Mouse (Mus musculus): ENCODE data around the gene Tex21. TPM values are rescaled to one million over a fixed set of nuclear protein-coding genes. Genes with fewer than 3 reads are reported as not detected.
A peak's percentile ranks its signal among the peaks of the same experiment; 100 is the strongest.

The Tex21 gene
- polyA plus RNA-seq, 1 experiment from 2014 or later: not detected

DNA sequence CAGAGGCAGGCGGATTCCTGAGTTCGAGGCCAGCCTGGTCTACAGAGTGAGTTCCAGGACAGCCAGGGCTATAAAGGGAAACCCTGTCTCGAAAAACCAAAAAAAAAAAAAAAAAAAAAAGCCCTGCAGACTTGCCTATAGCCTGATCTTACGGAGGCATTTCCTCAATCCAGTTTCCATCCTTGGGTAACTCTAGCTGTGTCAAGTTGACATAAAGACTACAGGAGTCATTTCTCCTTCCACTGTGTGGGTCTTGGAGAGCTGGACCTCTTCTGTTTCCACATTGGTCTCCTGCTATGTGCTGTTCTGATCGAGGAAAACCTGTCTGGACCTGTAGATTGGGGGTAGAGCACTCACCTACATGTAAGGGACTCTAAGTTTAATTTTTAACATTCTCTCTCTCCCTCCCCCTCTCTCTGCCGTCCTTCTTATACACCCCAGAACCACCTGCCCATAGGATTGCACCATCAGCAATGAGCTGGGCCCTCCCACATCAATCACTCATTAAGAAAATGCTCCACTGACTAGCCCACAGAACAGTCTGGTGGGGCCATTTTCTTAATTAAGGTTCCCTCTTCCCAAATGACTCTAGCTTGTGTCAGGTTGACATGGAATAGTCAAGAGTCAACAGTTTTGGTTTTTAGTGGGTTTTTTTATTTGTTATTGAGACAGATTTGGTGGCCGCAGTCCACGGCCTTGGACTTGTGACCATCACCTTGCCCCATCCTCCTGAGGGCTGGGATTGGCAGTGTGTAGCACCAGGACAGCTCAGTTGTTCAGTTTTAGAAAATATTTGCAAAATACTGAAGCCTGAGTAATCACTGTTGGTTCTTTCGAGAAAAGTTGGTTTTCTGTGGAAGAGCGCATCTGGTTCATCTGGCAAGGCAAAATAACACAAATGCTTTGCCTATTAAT is 26.3 kb upstream of the Tex21 start:
- no peaks in the 10 kb centered on the region for H3K27me3 ChIP-seq (ENCODE audit: poor library complexity, severe bottlenecking)
- H3K4me3 ChIP-seq: no peak overlapping the region
- no peaks in the 10 kb centered on the region for H3K9me3 ChIP-seq
- H3K4me1 ChIP-seq: no peaks in the 10 kb centered on the region; the same call in 1 of the 2 replicates
- DNase-seq (ENCODE audit: extremely low spot score, low spot score): no peak
- WGBS: 92% methylated on average over 10 of the region's 10 CpGs
- peaks cover 63% of the 10 kb centered on the region for H3K36me3 ChIP-seq (replicated peaks)
- H3K27ac ChIP-seq: no peak overlapping the region

DNA sequence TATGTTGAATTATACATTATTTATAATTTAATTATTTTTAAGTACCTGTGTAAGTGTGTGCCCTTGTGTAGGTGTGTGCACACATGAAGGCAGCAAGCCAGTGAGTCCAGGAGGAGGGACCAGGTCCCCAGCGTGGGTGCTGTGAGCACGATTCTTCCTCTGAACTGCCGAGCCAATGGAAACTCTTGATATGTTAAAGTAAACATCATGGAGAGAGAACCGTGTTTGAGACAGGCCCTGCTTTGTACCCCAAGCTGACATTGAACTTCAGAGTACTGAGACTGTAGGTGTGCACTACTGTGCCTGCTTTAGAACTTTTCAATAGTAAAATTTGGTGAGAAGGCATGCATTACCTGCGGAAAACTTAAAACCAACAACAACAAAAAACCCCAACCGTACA is 25.0 kb upstream of the Tex21 start:
- Histone ChIP-seq H3K4me1 (no peaks in the 10 kb centered on the region; the same call in 1 of the 2 replicates), H3K27ac (no peak overlapping the region), H3K9me3 (no peaks in the 10 kb centered on the region), H3K36me3 (replicated peaks) (peaks cover 58% of the 10 kb centered on the region), H3K27me3 (ENCODE audit: poor library complexity, severe bottlenecking) (no peaks in the 10 kb centered on the region), H3K4me3 (no peak overlapping the region)
- no peak for DNase-seq (ENCODE audit: extremely low spot score, low spot score)
- WGBS: 94% methylated on average over 6 of the region's 6 CpGs

DNA sequence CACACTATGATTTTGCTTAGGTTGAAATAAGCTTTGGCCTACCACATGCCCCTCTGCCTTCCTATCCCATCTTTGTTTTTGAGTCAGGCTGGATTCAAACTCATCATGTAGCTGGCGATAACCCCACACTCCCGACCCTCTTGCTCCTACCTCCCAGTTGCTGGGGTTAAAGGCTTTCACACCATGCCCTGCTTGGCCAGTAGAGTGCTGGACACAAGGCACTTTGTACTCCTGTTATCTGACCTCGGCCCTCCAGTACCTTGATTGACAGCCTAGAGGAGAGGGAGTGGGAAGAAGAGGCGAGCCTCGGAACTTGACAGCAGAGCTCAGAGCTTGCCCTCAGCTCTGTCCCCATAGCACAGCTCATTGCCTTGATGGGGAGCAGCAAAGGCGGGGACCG is 22.6 kb upstream of the Tex21 start:
- Histone ChIP-seq H3K4me3 (no peak overlapping the region), H3K36me3 (replicated peaks) (peaks cover 63% of the 10 kb centered on the region), H3K4me1 (no peaks in the 10 kb centered on the region; the same call in 1 of the 2 replicates), H3K9me3 (no peaks in the 10 kb centered on the region), H3K27ac (no peak overlapping the region), H3K27me3 (ENCODE audit: poor library complexity, severe bottlenecking) (no peaks in the 10 kb centered on the region)
- no peak for DNase-seq (ENCODE audit: extremely low spot score, low spot score)
- WGBS: 81% methylated on average over 7 of the region's 7 CpGs

DNA sequence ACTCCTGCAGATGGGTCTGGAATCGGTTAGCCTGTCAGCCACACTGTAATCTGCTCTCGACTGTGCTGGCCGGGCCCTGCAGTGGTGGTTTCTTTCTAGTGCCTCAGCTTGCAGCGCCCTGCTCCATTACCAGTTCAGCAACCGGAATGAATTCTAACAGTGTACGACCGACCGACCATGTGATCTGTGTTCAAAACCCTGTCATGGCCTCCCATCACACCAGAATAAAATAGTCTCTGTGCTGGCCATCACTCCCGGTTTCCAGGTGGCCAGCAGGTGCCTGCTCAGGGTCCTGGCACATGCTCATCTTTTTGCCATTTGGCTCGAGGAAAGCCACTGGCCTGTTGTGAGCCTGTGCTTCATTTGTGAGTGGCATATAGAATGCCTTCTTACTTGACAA is 22.1 kb upstream of the Tex21 start:
- no peak overlapping the region for H3K27ac ChIP-seq
- H3K36me3 ChIP-seq (replicated peaks): peaks cover 61% of the 10 kb centered on the region
- H3K4me1 ChIP-seq: peaks cover 2% of the 10 kb centered on the region; the same call in 1 of the 2 replicates
- WGBS: 86% methylated on average over 10 of the region's 10 CpGs
- H3K9me3 ChIP-seq: no peaks in the 10 kb centered on the region
- no peak overlapping the region for H3K4me3 ChIP-seq
- H3K27me3 ChIP-seq (ENCODE audit: poor library complexity, severe bottlenecking): no peaks in the 10 kb centered on the region
- no peak for DNase-seq (ENCODE audit: extremely low spot score, low spot score)

DNA sequence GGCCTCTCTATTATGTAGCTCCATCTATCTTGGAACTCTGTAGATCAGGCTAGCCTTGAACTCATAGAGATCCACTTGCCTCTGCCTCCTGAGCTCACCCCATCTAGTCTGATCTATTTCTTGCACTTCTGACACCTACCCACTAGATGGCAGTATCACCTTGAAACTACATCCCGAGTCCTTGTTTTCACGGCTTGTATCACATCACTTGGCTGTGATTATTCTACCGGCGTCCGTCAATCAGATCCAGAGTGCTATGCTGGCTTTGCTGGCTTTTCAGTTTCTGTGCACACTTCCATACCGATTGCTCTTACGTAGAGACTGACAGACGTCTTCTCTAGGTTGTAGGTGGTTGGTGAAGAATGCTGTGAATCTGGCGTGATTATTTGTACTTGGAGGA is 20.3 kb upstream of the Tex21 start:
- H3K27me3 ChIP-seq (ENCODE audit: poor library complexity, severe bottlenecking): no peaks in the 10 kb centered on the region
- peaks cover 5% of the 10 kb centered on the region; the same call in 1 of the 2 replicates for H3K4me1 ChIP-seq
- H3K27ac ChIP-seq: no peak overlapping the region
- no peaks in the 10 kb centered on the region for H3K9me3 ChIP-seq
- no peak for DNase-seq (ENCODE audit: extremely low spot score, low spot score)
- H3K36me3 ChIP-seq (replicated peaks): peaks cover 51% of the 10 kb centered on the region
- 85% methylated on average over 9 of the region's 9 CpGs for WGBS
- H3K4me3 ChIP-seq: no peak overlapping the region

DNA sequence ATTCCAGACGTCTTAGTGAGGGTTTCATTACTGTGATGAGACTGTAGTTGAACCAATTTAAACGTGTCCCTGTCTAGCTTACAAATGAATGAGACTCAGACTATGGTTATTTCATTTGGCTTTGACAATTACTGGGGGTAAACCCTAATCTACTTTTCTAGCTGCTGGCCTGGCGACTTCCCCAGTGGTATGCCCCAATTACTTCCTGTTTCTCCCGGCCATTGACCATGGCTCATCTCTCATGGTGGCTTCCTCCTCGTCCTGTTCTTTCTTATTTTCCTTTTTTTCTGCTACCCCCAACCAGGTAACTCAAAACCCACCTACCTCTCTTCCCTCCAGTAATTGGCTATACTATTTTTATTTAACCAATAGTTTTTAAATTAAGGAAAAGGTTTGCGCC is 18.5 kb upstream of the Tex21 start:
- DNase-seq (ENCODE audit: extremely low spot score, low spot score): no peak
- 87% methylated on average over 6 of the region's 6 CpGs for WGBS
- H3K4me3 ChIP-seq: no peak overlapping the region
- no peak overlapping the region for H3K27ac ChIP-seq
- no peaks in the 10 kb centered on the region for H3K9me3 ChIP-seq
- peaks cover 35% of the 10 kb centered on the region for H3K36me3 ChIP-seq (replicated peaks)
- peaks cover 5% of the 10 kb centered on the region; the same call in 1 of the 2 replicates for H3K4me1 ChIP-seq
- H3K27me3 ChIP-seq (ENCODE audit: poor library complexity, severe bottlenecking): no peaks in the 10 kb centered on the region

DNA sequence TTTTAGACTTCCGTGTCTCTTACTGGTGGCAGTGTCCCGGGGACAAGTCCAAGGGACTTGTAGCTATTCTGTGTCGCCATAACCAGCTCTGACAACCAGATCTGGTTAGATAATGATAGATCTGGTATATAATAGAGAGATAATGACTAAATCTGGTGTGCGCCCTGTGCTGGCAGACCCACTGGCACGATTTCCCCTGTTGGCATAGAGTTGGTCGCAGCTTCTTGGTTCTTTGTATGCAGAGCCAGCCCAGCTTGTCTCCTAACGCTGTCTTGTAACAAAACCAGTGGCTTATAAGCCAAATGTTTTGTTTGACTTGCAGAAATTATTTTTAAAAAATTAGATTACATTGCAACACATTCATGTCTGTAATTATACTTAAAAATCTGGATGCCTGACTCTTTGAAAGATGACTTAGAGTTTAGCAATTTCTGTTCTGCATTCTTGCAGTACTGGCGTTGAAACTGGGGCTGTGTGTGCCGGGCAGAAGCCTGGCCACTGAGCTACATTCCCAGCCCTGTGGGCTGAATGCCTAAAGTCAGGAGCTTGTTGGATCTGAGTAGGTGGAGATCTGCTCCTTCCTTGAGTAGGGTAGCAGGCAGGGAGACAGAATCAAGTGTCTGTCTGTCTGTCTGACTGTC is 17.9 kb upstream of the Tex21 start:
- WGBS: 92% methylated on average over 9 of the region's 9 CpGs
- Histone ChIP-seq H3K4me3 (no peak overlapping the region), H3K4me1 (peaks cover 5% of the 10 kb centered on the region; the same call in 1 of the 2 replicates), H3K27ac (no peak overlapping the region), H3K9me3 (no peaks in the 10 kb centered on the region), H3K27me3 (ENCODE audit: poor library complexity, severe bottlenecking) (no peaks in the 10 kb centered on the region), H3K36me3 (replicated peaks) (peaks cover 35% of the 10 kb centered on the region)
- DNase-seq (ENCODE audit: extremely low spot score, low spot score): no peak

DNA sequence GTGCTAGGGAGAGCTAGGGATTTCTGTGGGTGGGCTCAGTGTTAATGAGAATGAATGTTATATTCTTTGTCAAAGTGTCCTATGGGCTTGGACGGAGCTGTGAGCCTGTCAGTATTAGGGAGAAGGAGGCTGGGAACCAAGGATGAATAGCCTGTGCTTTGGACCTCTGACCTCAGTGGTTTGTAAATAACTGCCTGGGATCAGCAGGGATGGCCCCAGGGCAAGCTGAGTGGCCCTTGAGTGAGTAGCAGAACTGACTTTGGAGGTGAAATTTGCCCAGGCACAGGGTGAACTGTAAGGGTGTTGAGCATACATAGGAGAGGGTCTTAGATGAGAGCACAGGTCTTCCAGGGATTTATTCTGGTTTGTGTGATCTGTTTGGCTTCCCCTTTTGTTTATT is 17.3 kb upstream of the Tex21 start:
- no peaks in the 10 kb centered on the region for H3K9me3 ChIP-seq
- no peak for DNase-seq (ENCODE audit: extremely low spot score, low spot score)
- 46% methylated on average over 1 of the region's 1 CpGs for WGBS
- peaks cover 32% of the 10 kb centered on the region for H3K36me3 ChIP-seq (replicated peaks)
- peaks cover 5% of the 10 kb centered on the region; the same call in 1 of the 2 replicates for H3K4me1 ChIP-seq
- no peaks in the 10 kb centered on the region for H3K27me3 ChIP-seq (ENCODE audit: poor library complexity, severe bottlenecking)
- no peak overlapping the region for H3K4me3 ChIP-seq
- H3K27ac ChIP-seq: no peak overlapping the region

DNA sequence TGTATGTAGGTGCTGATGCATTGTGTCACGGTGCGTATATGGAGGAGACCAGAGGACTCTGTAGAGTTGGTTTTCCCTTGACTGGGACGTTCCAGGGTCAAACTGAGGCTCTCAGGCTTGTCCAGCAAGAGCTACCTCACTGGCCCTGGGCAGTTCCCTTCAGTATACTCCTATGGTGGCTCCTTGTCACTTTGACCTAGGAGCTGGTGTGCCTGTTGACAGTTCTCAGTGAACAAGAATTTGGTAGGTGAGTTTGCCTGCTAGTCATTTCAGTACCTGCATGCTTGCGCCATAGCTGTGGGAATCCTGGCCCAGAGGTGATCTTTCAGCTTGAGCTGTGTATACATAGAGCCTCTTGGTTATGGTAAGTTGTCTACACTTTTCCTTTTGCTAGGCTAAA is 16.4 kb upstream of the Tex21 start:
- Histone ChIP-seq H3K36me3 (replicated peaks) (peaks cover 29% of the 10 kb centered on the region), H3K9me3 (no peaks in the 10 kb centered on the region), H3K27ac (no peak overlapping the region), H3K4me1 (0 out of 2 replicates have a peak, but pooled peaks cover 5% of the 10 kb centered on the region), H3K4me3 (no peak overlapping the region), H3K27me3 (ENCODE audit: poor library complexity, severe bottlenecking) (no peaks in the 10 kb centered on the region)
- DNase-seq (ENCODE audit: extremely low spot score, low spot score): no peak
- WGBS: 95% methylated on average over 4 of the region's 4 CpGs

DNA sequence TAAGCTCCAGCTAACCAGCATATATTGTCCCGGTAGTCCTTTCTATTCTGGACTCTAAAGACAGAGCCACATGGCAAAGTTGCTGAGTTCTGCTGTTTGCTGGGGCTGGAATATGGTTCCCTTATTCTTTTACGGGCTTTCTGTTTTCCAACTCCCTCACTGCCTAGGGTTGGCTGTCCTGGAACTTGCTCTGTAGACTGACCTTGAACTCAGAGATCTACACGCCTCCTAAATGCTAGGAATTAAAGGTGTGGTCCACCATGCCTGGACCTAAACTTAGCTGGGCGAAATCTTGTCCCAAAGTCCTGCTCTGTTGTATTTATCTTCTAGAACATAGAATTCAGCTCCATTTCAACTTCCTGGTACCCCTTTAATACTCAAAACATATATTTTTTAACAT is 15.0 kb upstream of the Tex21 start:
- Histone ChIP-seq H3K36me3 (replicated peaks) (peaks cover 22% of the 10 kb centered on the region), H3K27ac (no peak overlapping the region), H3K9me3 (no peaks in the 10 kb centered on the region), H3K27me3 (ENCODE audit: poor library complexity, severe bottlenecking) (no peaks in the 10 kb centered on the region), H3K4me1 (peaks cover 15% of the 10 kb centered on the region), H3K4me3 (no peak overlapping the region)
- WGBS: 93% methylated on average over 4 of the region's 4 CpGs
- no peak for DNase-seq (ENCODE audit: extremely low spot score, low spot score)

DNA sequence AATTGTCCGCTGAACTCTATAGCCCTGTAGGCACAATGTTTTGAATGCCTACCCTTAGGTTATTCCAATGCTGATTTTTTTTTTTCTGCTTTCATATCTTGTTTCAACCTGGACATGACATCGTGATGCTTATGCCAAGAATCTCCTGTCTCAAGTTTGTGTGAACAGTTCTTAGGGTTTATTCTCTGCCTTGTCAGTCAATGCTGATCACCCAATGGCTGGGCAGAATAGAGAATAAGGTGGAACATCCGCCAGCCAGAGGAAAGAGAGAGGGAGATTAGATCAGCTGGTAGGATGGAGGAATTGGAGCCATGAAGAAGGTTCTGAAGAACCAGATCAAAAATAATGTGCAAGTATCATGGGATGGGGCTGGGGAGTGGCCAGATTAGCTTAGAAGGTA is 14.1 kb upstream of the Tex21 start:
- Histone ChIP-seq H3K9me3 (no peaks in the 10 kb centered on the region), H3K4me3 (no peak overlapping the region), H3K27ac (no peak overlapping the region), H3K36me3 (replicated peaks) (peaks cover 13% of the 10 kb centered on the region), H3K27me3 (ENCODE audit: poor library complexity, severe bottlenecking) (no peaks in the 10 kb centered on the region), H3K4me1 (peaks cover 24% of the 10 kb centered on the region)
- no peak for DNase-seq (ENCODE audit: extremely low spot score, low spot score)
- WGBS: 92% methylated on average over 3 of the region's 3 CpGs

DNA sequence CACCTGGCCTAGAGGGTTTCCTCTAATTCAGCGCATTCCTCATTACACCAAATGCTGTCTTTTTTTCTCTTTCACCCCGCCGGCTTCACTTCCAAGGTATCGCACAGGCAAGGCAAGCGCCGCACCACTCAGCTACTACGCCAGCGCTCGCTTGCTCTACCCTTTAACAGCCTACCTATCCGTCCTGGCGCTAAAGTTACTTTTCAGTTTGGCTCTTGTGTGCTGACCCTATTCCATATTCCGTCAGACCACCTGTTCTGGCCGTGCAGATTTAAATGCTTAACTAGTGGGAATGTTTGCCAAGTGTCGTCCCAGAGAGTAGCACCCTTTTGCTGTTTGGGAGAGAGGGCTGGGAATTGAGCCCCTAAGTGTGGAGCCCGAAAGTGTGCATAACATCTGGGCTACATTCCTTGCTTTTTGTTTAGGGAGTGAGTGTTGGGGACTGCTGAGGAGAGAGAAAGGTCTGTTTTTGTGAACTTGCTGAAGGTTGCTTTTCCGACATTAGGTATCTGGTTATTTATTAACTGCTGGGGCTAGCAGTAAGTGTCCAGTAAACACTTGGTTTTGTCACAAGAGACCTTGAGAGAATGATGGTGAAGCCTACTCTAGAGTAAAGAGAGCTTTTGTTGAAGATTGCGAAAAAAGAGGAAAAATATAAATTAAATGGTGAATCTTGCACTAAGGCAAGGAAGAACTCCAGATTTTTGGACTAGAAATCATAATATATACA is 9.7 kb upstream of the Tex21 start:
- Histone ChIP-seq H3K4me1 (peaks cover 36% of the 10 kb centered on the region), H3K4me3 (peak overlapping the region; percentile 75), H3K36me3 (replicated peaks) (no peaks in the 10 kb centered on the region), H3K27ac (peak overlapping the region; percentile 89), H3K27me3 (ENCODE audit: poor library complexity, severe bottlenecking) (no peaks in the 10 kb centered on the region), H3K9me3 (no peaks in the 10 kb centered on the region)
- 8% methylated on average over 17 of the region's 17 CpGs for WGBS
- DNase-seq (ENCODE audit: extremely low spot score, low spot score): peak; percentile 40

Measured in forebrain, embryonic 10.5 days (tissue).